Mouse (Mus musculus): ENCODE results near the gene Sptb. TPM values are rescaled to one million over a fixed set of nuclear protein-coding genes. Genes with fewer than 3 reads are reported as not detected.

Gene Sptb
- total RNA-seq, 2 experiments from 2014 or later, result 121 to 125 TPM

- DNase-seq, result no peak
Measured at GRCm38 (mm10) chr12:76608241-76608640, 102.1 kb downstream of the Sptb start.

GRCm38 (mm10) chr12:76605837-76606236 is 104.5 kb downstream of the Sptb start:
- DNase-seq, result no peak

DNA sequence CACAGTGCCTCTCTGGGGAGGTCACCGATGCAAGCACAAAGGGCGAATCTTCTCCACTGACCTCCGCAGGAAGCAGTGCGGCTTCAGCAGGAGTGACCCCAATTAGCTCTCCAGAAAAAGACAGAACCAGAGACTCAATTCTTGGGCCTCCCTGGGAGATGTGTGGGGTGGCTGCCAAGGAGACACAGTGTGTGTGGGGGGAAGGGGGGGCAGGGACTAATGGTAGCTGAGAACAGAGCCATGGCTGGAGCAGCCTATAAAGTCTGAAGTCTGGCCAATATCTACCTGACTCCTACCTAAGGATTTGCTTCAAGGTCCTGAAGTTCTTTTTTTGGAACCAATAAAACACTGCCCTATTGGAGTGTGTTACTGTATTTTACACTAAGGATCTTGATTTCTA is 105.8 kb downstream of the Sptb start:
- no peak for DNase-seq

DNA sequence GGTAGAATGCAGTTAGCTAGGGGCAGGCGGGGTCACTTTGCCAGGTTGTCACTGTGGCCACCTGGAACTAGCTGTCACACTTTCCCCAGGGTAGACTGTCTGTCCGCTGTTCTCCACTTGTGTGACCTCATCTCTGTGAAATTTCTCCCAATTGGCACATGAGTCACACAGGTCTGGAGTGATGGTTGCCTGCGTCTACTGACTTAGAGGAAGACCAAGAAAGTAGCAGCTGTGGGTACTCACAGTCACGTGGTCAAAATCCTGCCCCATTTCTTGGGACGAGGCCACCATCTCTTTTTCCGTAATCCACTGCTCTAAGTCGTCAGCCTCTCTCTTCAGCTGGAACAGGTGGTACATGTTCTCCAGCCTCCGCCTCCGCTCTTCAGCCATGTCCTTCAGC is 106.6 kb downstream of the Sptb start:
- no peak for DNase-seq

GRCm38 (mm10) chr12:76598196-76598928 is 112.0 kb downstream of the Sptb start:
- DNase-seq, result no peak

GRCm38 (mm10) chr12:76597577-76598100 is 112.7 kb downstream of the Sptb start:
- no peak for DNase-seq

GRCm38 (mm10) chr12:76596292-76597023 is 113.9 kb downstream of the Sptb start:
- DNase-seq, result peak; percentile 59

- DNase-seq, result no peak
Measured at GRCm38 (mm10) chr12:76595830-76596229, 114.5 kb downstream of the Sptb start.

- no peak for DNase-seq
Measured at GRCm38 (mm10) chr12:76594556-76594955, 115.8 kb downstream of the Sptb start.

- peak; percentile 81 for DNase-seq
Measured at GRCm38 (mm10) chr12:76593839-76594322, 116.5 kb downstream of the Sptb start.

- no peak for DNase-seq
Measured at GRCm38 (mm10) chr12:76593254-76593653, 117.1 kb downstream of the Sptb start.

GRCm38 (mm10) chr12:76592213-76592612 is 118.1 kb downstream of the Sptb start:
- no peak for DNase-seq

GRCm38 (mm10) chr12:76591037-76591436 is 119.3 kb downstream of the Sptb start:
- DNase-seq, result no peak

DNA sequence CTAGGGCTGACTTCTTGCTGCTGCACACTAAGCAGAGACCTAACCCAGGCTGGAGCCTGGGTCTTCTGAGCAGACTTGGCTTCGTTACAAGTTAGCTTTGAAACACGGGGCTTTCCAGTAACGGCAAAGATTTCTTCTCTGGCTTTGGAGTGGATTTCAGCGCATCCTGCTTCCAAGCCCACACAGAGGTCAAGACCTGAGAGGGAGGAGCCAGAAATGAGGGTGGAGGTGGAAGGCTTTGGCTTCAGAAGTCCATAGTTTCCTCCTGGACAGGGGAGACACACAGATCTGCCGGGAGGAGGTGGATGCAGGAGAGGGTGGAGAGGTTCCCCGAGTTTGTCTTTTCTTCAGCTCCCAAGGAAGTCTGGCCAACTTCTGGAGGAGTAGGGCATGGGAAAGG is 120.8 kb downstream of the Sptb start:
- DNase-seq, result no peak

GRCm38 (mm10) chr12:76587357-76587756 is 123.0 kb downstream of the Sptb start:
- DNase-seq, result no peak

GRCm38 (mm10) chr12:76585028-76585427 is 125.3 kb downstream of the Sptb start:
- no peak for DNase-seq

DNA sequence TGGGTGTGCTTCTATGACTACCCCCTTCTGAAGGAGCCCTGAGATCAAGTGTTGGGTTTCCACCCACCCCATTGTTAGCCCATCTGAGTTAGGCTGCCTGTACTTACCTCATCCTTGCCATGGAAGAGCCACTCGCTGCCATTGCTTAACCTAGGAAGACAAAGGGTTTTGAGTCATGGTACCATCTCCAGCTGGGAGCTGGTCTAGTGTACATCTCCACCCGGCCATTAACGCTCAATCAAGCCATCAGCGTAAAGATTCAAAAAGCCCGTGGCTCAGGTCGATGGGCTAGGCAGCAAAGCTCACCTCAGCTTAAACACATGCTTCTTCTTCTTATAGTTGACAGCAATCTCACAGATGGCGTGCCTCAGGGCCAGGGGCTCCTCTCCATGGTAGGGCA is 126.9 kb downstream of the Sptb start:
- no peak for DNase-seq

DNA sequence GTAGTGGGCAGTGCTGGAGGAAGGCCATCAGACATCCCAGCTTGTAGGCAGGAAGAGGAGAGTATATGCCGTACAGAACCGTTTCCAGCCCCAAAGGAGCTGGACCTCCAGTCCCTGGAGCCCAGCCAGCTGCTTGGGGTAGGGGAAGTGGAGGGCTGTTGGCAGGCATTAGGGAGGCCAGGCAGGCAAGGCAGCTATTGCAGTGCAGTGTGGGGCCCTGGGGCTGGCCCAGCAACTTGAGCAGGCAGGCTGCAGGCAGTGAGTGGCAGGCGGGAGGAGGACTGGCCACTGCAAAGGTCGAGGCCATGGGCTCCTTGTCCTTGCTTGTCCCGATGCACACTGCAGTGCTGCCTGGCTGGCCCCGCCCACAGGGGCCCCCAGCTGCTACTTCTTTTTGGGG is 127.5 kb downstream of the Sptb start:
- no peak for DNase-seq

DNA sequence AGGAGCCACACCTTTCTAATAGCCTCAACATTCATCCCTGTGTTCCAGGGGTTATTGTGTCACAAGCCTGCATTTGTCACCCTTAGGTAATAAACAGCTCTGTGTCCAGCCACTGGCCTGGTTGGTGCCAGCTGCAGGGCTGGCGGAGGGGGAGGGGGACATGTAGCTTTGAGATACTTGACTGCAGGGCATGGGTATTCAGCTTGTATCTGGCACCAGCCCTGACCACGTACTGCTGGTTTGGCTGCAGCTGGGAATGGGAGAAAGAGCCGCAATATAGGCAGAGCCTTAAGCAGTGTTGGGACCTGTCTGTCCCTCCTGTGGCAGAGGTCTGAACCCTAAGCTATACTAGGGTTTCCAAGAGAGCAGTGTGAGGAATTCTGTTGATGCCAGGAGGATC is 128.2 kb downstream of the Sptb start:
- DNase-seq, result no peak

DNA sequence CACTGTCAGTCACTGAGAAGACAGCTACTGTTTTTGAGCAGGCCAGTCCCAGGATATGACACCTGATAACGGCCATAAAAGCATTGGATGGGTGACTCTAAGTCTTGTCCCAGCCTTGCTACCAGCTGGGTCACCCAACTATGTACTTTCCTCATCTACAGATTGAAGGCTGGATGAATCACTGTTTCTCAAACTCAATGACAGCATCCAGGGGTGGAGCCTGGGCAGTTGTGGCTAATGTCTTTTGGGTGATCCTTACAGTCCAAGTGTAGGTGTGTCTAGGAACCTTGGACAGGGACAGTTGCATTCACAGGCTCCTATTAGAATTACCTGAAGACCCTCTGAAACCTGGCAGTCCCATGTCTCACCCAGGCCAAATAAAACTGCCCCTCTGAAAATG is 130.5 kb downstream of the Sptb start:
- no peak for DNase-seq

DNA sequence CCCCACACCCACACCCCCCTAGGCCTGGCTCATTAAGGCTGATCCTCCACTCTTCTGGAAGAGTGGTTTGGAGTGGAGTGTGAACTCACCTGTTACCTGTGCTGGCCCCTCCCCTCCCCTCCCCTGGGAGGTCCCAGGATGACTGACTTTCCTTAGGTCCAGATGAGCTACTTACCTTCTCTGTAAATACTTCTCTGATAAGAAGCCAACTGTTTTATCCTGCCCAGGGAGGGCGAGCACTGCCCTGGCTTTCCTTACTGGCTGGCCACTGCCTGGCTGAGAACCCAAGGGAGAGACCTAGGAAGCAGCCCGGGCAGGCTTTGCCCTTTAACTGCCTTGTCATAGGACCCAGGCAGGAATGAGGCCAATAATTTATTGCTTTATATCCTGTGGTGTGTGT is 131.9 kb downstream of the Sptb start:
- no peak for DNase-seq

DNA sequence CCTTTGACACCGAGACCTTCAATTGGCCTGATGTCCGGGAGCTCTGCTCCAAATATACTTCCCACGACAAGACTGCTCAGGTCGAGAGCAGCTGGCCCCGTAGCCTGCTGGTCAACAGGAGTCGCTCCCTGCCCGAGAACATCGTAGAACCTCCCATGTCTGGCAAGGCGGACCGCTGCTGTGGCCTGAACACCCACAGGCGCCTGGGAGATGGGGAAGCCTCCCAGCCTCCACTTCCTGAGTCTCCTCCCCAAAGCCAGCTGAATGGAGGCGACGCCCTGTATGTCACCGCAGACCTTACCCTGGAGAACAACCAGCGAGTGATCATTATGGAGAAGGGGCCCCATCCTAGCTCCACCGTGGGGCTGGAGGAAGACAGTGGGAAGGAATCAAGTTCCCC is 132.5 kb downstream of the Sptb start:
- peak; percentile 24 for DNase-seq

DNA sequence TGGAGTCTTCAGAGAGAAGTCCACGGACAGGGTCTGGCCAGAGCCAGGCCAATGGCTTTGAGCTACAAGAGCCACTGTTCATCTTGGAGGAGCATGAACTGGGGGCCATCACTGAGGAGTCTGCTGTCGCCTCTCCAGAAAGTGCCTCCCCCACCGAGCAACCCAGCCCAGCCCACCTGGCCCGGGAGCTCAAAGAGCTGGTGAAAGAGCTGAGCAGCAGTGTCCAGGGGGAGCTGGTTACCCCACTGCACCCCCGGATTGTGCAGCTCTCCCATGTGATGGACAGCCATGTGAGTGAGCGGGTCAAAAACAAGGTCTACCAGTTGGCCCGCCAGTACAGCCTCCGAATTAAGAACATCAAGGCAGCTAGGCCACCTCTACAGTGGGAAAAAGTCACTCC is 133.5 kb downstream of the Sptb start:
- no peak for DNase-seq

All from gastrocnemius, postnatal 25 days (tissue).